Mouse (Mus musculus): ENCODE data around the gene Crmp1. TPM values are rescaled to one million over a fixed set of nuclear protein-coding genes. Genes with fewer than 3 reads are reported as not detected.

The Crmp1 gene
- 404 and 454 TPM in 2 replicates for polyA plus RNA-seq (2016; fragmentation: Nextera tagmentation; extraction: Ambion mirVana)

DNA sequence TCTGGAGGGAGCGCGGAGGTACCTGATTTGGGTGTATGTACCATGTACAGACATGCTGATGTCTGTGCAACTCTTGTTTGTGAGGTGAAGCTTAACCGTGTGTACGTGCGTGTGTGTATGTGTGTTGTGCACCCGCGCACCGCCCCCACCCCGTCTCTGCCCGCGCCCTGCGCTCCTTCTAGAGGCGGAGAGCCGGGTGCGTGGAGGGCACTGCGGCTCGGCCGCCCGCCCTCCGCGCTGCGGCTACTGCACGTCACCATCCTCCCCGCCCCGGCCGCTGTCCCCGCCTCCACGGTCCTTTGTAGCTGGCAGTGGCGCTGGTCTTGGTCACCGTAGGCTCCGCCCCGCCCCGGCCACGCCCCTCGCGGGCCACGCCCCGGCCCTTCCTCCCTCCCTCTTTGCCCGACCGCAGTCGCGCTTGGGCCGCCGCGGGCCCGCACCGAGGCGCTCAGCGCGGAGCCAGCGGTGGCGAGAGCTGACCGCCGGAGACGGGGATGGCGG lies at the start of gene Crmp1:
Crmp1 (plus strand) TSS at position 290 of the 501 bp plus-strand sequence.
- H3K27me3 ChIP-seq, result peaks cover 65% of the 10 kb centered on the region
- ATAC-seq (ENCODE audit: low FRiP score, low read depth), result peak; percentile 77
- H3K36me3 ChIP-seq, result no peaks in the 10 kb centered on the region
- H3K4me3 ChIP-seq, result peak within 1 kb of the TSS; percentile 82
- H3K27ac ChIP-seq (replicated peaks), result peak within 1 kb of the TSS; percentile 69
- H3K4me1 ChIP-seq, result peaks cover 37% of the 10 kb centered on the region
- peak within 1 kb of the TSS; percentile 79 for H3K4me2 ChIP-seq (replicated peaks)
- WGBS, result under 1% methylated on average over 49 of the region's 56 CpGs
- no peaks in the 10 kb centered on the region for H3K9me3 ChIP-seq
- H3K9ac ChIP-seq (replicated peaks), result peak within 1 kb of the TSS; percentile 88

DNA sequence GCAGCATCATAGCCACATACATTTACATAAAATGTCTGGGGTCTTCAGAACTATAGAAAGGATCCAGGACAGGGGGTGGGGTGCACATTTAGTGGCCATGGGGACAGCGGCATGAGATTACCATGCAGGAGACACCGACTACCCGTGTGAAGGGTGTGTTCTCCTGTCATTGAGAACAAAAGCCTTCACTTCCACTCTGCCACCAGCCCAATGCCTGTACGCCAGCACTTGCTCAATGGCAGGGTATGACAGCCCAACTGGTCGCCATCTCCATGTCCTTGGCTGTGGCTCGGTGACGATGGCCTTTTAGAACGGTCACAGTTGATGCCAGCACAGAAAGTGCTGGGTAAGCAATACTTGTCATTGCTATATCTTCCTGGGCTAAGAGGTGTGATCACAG lies 45.5 kb upstream of the Crmp1 start:
- 74% methylated on average over 8 of the region's 8 CpGs for WGBS
- H3K4me1 ChIP-seq, result peaks cover 9% of the 10 kb centered on the region; the same call in 1 of the 2 replicates
- H3K9me3 ChIP-seq, result no peaks in the 10 kb centered on the region
- no peaks in the 10 kb centered on the region for H3K27me3 ChIP-seq
- H3K36me3 ChIP-seq, result no peaks in the 10 kb centered on the region
- ATAC-seq (ENCODE audit: low FRiP score, low read depth), result no peak
- no peak overlapping the region for H3K9ac ChIP-seq (replicated peaks)
- no peak overlapping the region for H3K4me2 ChIP-seq (replicated peaks)
- no peak overlapping the region for H3K4me3 ChIP-seq
- no peak overlapping the region for H3K27ac ChIP-seq (replicated peaks)

DNA sequence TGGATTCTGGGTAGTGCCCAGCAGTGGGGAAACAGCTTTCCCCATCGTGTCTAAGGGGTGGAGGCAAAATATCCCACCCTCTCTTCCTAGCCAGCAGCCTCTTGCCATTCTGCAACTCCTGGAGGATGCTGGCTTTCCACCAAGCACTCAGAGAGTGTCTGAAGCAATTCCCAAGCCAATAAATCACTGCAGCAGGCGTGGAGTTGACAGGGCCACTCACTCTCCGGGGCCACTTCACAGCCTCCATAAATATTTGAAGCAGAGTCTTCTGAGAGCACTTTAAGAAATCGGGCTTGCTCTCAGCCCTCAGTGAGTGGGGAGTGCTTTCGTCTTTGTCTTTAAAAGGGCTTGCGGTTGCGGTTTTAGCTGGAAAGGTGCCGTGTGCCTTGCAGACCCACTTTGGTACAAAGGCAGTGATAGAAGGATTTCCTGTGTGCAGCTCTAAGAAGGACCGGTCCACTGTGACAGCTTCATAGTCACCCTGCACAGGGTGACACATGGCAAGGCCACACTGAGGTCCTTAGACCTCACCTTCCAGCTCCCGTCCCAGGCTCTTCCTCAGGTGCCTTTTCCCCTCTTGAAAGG lies 45.0 kb upstream of the Crmp1 start:
- no peak overlapping the region for H3K27ac ChIP-seq (replicated peaks)
- H3K4me3 ChIP-seq, result no peak overlapping the region
- no peak for ATAC-seq (ENCODE audit: low FRiP score, low read depth)
- no peaks in the 10 kb centered on the region for H3K36me3 ChIP-seq
- peaks cover 9% of the 10 kb centered on the region; the same call in 1 of the 2 replicates for H3K4me1 ChIP-seq
- H3K4me2 ChIP-seq (replicated peaks), result no peak overlapping the region
- H3K27me3 ChIP-seq, result no peaks in the 10 kb centered on the region
- 80% methylated on average over 10 of the region's 10 CpGs for WGBS
- H3K9ac ChIP-seq (replicated peaks), result no peak overlapping the region
- no peaks in the 10 kb centered on the region for H3K9me3 ChIP-seq

DNA sequence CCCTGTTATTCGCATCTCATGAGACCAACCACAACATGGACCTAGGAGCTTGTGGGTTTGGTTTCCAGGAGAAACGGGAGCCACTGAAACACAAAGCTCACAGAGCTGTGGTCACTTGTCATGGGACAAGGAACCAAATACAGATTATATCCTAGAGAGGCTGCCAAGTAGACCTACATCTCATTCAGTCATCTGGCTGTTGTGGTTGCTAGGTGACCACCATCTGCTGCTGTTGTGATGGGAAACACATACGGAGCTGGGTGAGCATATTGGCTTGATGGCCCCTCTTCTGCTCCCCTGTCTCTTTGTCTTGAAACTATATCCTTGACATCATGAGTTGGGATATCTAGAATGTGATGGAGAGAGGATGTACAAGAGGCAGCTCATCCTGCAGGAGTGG lies 44.3 kb upstream of the Crmp1 start:
- Histone ChIP-seq H3K9me3 (no peaks in the 10 kb centered on the region), H3K36me3 (no peaks in the 10 kb centered on the region), H3K4me1 (peaks cover 9% of the 10 kb centered on the region; the same call in 1 of the 2 replicates), H3K27me3 (no peaks in the 10 kb centered on the region), H3K4me2 (replicated peaks) (no peak overlapping the region), H3K9ac (replicated peaks) (no peak overlapping the region), H3K27ac (replicated peaks) (no peak overlapping the region), H3K4me3 (no peak overlapping the region)
- no peak for ATAC-seq (ENCODE audit: low FRiP score, low read depth)
- WGBS, result 76% methylated on average over 3 of the region's 3 CpGs

- Histone ChIP-seq H3K27me3 (no peaks in the 10 kb centered on the region), H3K9me3 (no peaks in the 10 kb centered on the region), H3K4me2 (replicated peaks) (no peak overlapping the region), H3K4me3 (no peak overlapping the region), H3K36me3 (no peaks in the 10 kb centered on the region), H3K9ac (replicated peaks) (no peak overlapping the region), H3K4me1 (peaks cover 9% of the 10 kb centered on the region; the same call in 1 of the 2 replicates), H3K27ac (replicated peaks) (no peak overlapping the region)
- 59% methylated on average over 2 of the region's 2 CpGs for WGBS
- ATAC-seq (ENCODE audit: low FRiP score, low read depth), result no peak
Measured at GRCm38 (mm10) chr5:37198011-37198688, 43.6 kb upstream of the Crmp1 start.

- 44% methylated on average over 1 of the region's 1 CpGs for WGBS
- H3K4me1 ChIP-seq, result peaks cover 5% of the 10 kb centered on the region; the same call in 1 of the 2 replicates
- ATAC-seq (ENCODE audit: low FRiP score, low read depth), result 0 out of 2 replicates have a peak, but pooled peaks have one; percentile 30
Measured at GRCm38 (mm10) chr5:37202285-37202684, 39.5 kb upstream of the Crmp1 start.

GRCm38 (mm10) chr5:37204886-37205285 lies 36.9 kb upstream of the Crmp1 start:
- 90% methylated on average over 7 of the region's 7 CpGs for WGBS
- H3K4me2 ChIP-seq (replicated peaks), result no peak overlapping the region
- no peak overlapping the region for H3K4me3 ChIP-seq
- H3K27me3 ChIP-seq, result no peaks in the 10 kb centered on the region
- no peak for ATAC-seq (ENCODE audit: low FRiP score, low read depth)
- H3K4me1 ChIP-seq, result no peaks in the 10 kb centered on the region
- H3K36me3 ChIP-seq, result no peaks in the 10 kb centered on the region
- no peak overlapping the region for H3K9ac ChIP-seq (replicated peaks)
- H3K9me3 ChIP-seq, result no peaks in the 10 kb centered on the region
- no peak overlapping the region for H3K27ac ChIP-seq (replicated peaks)

More at GRCm38 (mm10) chr5:37202285-37202684, 39.5 kb upstream of the Crmp1 start:
- Histone ChIP-seq H3K4me3 (no peak overlapping the region), H3K4me2 (replicated peaks) (no peak overlapping the region), H3K9me3 (no peaks in the 10 kb centered on the region), H3K27ac (replicated peaks) (0 out of 2 replicates have a peak overlapping the region, but pooled peaks have one; percentile 42), H3K36me3 (no peaks in the 10 kb centered on the region), H3K9ac (replicated peaks) (no peak overlapping the region), H3K27me3 (no peaks in the 10 kb centered on the region)

- WGBS, result 87% methylated on average over 1 of the region's 1 CpGs
- no peaks in the 10 kb centered on the region for H3K36me3 ChIP-seq
- H3K4me1 ChIP-seq, result no peaks in the 10 kb centered on the region
- no peak overlapping the region for H3K4me3 ChIP-seq
- no peak for ATAC-seq (ENCODE audit: low FRiP score, low read depth)
- no peak overlapping the region for H3K9ac ChIP-seq (replicated peaks)
- no peaks in the 10 kb centered on the region for H3K9me3 ChIP-seq
- H3K27me3 ChIP-seq, result no peaks in the 10 kb centered on the region
- no peak overlapping the region for H3K4me2 ChIP-seq (replicated peaks)
- H3K27ac ChIP-seq (replicated peaks), result no peak overlapping the region
Measured at GRCm38 (mm10) chr5:37205420-37205819, 36.3 kb upstream of the Crmp1 start.

DNA sequence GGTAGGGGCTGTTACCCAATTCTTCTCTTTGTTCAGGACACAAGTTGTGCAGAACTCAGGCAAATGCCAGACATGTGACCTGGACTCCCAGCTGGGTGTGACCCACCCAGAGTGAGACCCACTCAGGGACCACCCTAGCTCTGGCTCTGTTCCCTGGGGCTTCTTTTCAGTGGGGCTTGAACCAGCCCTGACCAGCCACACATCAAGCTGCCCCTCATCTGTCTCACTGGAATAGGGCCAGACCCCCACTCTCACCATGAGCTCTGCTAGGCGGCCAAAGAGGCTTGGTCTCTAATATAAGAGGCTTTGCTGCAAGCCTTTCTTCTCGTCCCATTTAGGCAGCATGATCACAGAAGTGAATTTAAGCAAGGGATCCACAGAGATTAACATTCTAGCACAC lies 35.4 kb upstream of the Crmp1 start:
- Histone ChIP-seq H3K27ac (replicated peaks) (no peak overlapping the region), H3K9ac (replicated peaks) (no peak overlapping the region), H3K4me2 (replicated peaks) (no peak overlapping the region), H3K4me3 (no peak overlapping the region), H3K27me3 (no peaks in the 10 kb centered on the region), H3K9me3 (no peaks in the 10 kb centered on the region), H3K4me1 (no peaks in the 10 kb centered on the region), H3K36me3 (no peaks in the 10 kb centered on the region)
- WGBS, result 46% methylated on average over 2 of the region's 2 CpGs
- no peak for ATAC-seq (ENCODE audit: low FRiP score, low read depth)

- Histone ChIP-seq H3K4me1 (no peaks in the 10 kb centered on the region), H3K9ac (replicated peaks) (no peak overlapping the region), H3K4me3 (no peak overlapping the region), H3K9me3 (no peaks in the 10 kb centered on the region), H3K36me3 (no peaks in the 10 kb centered on the region), H3K4me2 (replicated peaks) (no peak overlapping the region), H3K27me3 (no peaks in the 10 kb centered on the region), H3K27ac (replicated peaks) (no peak overlapping the region)
- no peak for ATAC-seq (ENCODE audit: low FRiP score, low read depth)
- WGBS, result 94% methylated on average over 9 of the region's 9 CpGs
Measured at GRCm38 (mm10) chr5:37212938-37213708, 28.6 kb upstream of the Crmp1 start.

DNA sequence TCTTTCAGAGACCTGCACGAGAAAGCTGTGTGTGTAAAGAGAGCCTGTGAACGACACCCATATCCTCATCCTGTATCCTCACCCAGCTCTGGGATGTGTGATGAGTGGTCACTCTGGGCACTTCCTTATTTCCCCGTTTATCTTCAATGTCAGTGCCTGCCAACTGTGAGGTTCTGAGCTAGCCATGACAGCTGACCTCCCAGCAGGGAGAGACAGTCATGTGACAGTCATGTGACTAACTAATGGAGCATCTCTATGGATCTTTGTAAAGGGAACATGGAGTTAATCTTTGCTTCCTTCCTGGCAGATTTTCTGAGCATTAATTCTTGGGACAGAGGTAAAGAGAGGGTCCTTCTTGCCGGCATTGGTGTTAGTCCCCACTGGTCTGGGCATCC lies 28.0 kb upstream of the Crmp1 start:
- Histone ChIP-seq H3K4me3 (no peak overlapping the region), H3K4me2 (replicated peaks) (no peak overlapping the region), H3K9me3 (no peaks in the 10 kb centered on the region), H3K27me3 (no peaks in the 10 kb centered on the region), H3K4me1 (no peaks in the 10 kb centered on the region), H3K27ac (replicated peaks) (no peak overlapping the region), H3K9ac (replicated peaks) (no peak overlapping the region), H3K36me3 (no peaks in the 10 kb centered on the region)
- no peak for ATAC-seq (ENCODE audit: low FRiP score, low read depth)
- 85% methylated on average over 4 of the region's 4 CpGs for WGBS

DNA sequence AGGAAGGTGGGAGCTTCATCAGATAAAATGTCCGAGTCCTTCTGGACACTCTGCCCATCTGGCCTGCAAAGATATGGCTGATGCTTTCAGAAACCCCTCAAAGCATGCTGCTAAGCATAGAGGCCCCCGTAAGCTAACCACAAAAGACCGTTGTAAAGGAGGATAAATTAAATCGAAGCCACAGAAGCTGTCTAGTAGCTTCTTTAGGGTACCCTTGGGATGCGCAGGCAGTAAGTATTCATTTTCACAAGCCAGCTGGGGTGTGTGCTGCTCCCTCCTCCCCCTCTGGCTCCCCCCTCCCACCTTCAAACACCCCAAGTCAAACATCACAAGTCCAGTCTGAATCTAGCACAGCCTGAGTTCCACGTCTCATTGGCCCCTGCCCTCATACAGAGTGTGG lies 27.1 kb upstream of the Crmp1 start:
- Histone ChIP-seq H3K4me3 (no peak overlapping the region), H3K9me3 (no peaks in the 10 kb centered on the region), H3K4me2 (replicated peaks) (no peak overlapping the region), H3K36me3 (no peaks in the 10 kb centered on the region), H3K27me3 (no peaks in the 10 kb centered on the region), H3K9ac (replicated peaks) (no peak overlapping the region), H3K27ac (replicated peaks) (no peak overlapping the region), H3K4me1 (no peaks in the 10 kb centered on the region; the same call in 1 of the 2 replicates)
- WGBS, result 80% methylated on average over 6 of the region's 6 CpGs
- no peak for ATAC-seq (ENCODE audit: low FRiP score, low read depth)
